Mouse (Mus musculus) limb, embryonic 11.5 days (tissue): ENCODE data around the gene Cox7a1. TPM values are rescaled to one million over a fixed set of nuclear protein-coding genes. Genes with fewer than 3 reads are reported as not detected.
"Not testable (repeated sequence)": the region's sequence is repeated elsewhere in the genome, so short reads cannot be mapped to it uniquely, and the experiment has no call there.

Experiments
- ATAC-seq: fragments of 200-750 bp; cut with Nextera tagmentation; 2 replicates; pipeline ENCODE4 v1.8.0; 2017; ENCODE audit warnings: low read depth; ENCODE audit not compliant: insufficient number of reproducible peaks, low FRiP score, low TSS enrichment
- DNase-seq: peaks from one replicate; pipeline ENCODE4 v3.0.0-alpha.2; 2015; ENCODE audit warnings: low spot score
- H3K27ac ChIP-seq: fragments of 300-500 bp; sonication (generic); replicated peaks from 2 replicates; pipeline ENCODE4 v1.5.1; 2014; ENCODE audit warnings: low read depth, mild to moderate bottlenecking, low read length
- H3K27me3 ChIP-seq: fragments of 300-500 bp; sonication (generic); 2 replicates; pipeline ENCODE4 v1.6.1; 2014; ENCODE audit warnings: mild to moderate bottlenecking, low read length, mixed read lengths; ENCODE audit not compliant: control insufficient read depth, insufficient read depth
- H3K36me3 ChIP-seq: fragments of 300-500 bp; sonication (generic); 2 replicates; pipeline ENCODE4 v1.6.1; 2014; ENCODE audit warnings: mild to moderate bottlenecking, low read length, moderate library complexity, mixed read lengths; ENCODE audit not compliant: control insufficient read depth, insufficient read depth
- H3K4me1 ChIP-seq: fragments of 300-500 bp; sonication (generic); 2 replicates; pipeline ENCODE4 v1.6.1; 2014; ENCODE audit warnings: low read length, mixed read lengths; ENCODE audit not compliant: control insufficient read depth, insufficient read depth
- H3K4me2 ChIP-seq: fragments of 300-500 bp; sonication (generic); 2 replicates; pipeline ENCODE4 v1.6.1; 2014; ENCODE audit warnings: low read depth, mild to moderate bottlenecking, moderate library complexity; ENCODE audit not compliant: severe bottlenecking
- H3K4me3 ChIP-seq: fragments of 300-500 bp; sonication (generic); 2 replicates; pipeline ENCODE4 v1.5.1; 2014; ENCODE audit warnings: low read depth, low read length
- H3K9ac ChIP-seq: fragments of 300-500 bp; sonication (generic); 2 replicates; pipeline ENCODE4 v1.6.1; 2014; ENCODE audit warnings: mild to moderate bottlenecking, low read length
- H3K9me3 ChIP-seq: fragments of 300-500 bp; sonication (generic); 2 replicates; pipeline ENCODE4 v1.6.1; 2016; ENCODE audit warnings: low read length; ENCODE audit not compliant: control insufficient read depth
- WGBS: fragments of 180-500 bp; shearing (Covaris S2); extraction: QIAGEN DNeasy Blood & Tissue Kit; methylation state at CpG from one replicate; pipeline ENCODE4 v1.1.7; 2014; 5-methylcytosine and 5-hydroxymethylcytosine counted together
- polyA plus RNA-seq: library from polyadenylated mRNA; unstranded; fragments of >200 nt; fragmentation: Nextera tagmentation; extraction: Ambion mirVana; gene quantifications from 2 replicates; pipeline ENCODE4 v1.2.1, GENCODE M21; 2014

The Cox7a1 gene
- polyA plus RNA-seq, 1 experiment from 2014 or later, result 2.3 TPM

DNA sequence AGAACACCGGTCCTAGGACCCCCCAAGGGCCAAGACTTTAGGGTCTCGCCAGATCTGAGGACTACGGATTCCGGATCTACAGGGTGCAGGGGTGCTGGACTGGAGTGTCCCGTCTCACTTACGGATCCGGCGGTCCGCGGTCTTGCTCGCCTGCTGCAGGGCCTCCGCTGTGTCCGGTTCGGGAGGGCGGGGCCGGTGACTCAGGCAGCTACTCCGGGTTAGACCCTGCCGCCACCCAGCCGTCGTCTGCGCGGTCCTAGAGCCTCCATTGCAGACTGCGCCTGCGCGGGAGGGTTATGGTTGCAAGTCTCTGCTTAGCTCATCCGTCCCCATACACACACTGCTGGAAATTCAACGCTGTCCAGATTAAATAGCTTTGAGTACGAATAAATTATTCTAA lies 10.9 kb downstream of the Cox7a1 start:
- H3K9ac ChIP-seq, result peak overlapping the region; percentile 69
- H3K4me2 ChIP-seq, result peak overlapping the region; percentile 78
- H3K27ac ChIP-seq, result peak overlapping the region; percentile 58
- peaks cover 10% of the 10 kb centered on the region for H3K4me1 ChIP-seq
- peak overlapping the region; percentile 79 for H3K4me3 ChIP-seq
- ATAC-seq, result peak; percentile 85
- under 1% methylated on average over 28 of the region's 28 CpGs for WGBS
- H3K27me3 ChIP-seq, result no peaks in the 10 kb centered on the region
- H3K9me3 ChIP-seq, result peaks cover 2% of the 10 kb centered on the region; the same call in 1 of the 2 replicates
- peak; percentile 98 for DNase-seq
- H3K36me3 ChIP-seq, result peaks cover 6% of the 10 kb centered on the region

DNA sequence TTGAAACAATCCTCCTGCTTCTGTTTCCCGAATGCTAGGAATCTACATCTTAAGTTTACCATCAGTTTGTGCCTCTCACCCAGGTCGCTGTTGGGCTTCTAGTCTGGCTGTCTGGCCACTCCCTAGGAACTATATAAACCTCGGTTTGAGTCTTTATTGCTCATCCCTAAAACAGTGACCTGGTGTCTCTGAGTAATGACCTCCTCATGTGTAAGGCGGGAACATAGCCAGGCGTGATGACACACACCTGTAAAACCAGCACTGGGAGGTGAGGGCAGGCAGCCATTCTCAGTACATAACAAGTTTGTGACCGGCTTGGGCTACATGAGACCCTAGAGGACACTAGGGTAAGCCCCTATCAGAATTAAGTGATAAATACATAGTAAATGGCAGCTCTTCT lies 11.5 kb downstream of the Cox7a1 start:
- WGBS, result 65% methylated on average over 6 of the region's 6 CpGs
- Histone ChIP-seq H3K36me3 (peaks cover 4% of the 10 kb centered on the region), H3K27ac (no peak overlapping the region), H3K9me3 (peaks cover 2% of the 10 kb centered on the region; the same call in 1 of the 2 replicates), H3K4me3 (no peak overlapping the region), H3K4me2 (peak overlapping the region; percentile 78; the same call in 1 of the 2 replicates), H3K9ac (no peak overlapping the region), H3K4me1 (peaks cover 10% of the 10 kb centered on the region), H3K27me3 (no peaks in the 10 kb centered on the region)
- ATAC-seq (no peak), DNase-seq (no peak)

DNA sequence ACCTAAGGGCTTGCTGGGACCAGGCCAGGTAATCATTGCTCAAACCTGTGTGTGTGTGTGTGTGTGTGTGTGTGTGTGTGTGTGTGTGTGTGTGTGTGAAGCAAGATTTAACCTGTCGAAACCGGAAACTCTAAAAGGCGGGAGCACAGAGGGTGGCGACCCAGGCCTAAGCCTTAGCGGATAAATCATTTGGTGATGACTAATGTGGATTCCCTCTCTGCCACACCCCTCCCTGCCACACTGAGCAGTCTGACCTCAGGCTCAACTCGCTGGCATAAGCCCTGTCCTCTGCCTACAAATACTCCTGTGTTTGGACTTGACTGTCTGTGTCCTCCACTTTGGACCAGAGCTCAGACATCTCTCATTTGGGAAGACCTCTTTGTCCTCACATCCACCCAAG lies 12.2 kb downstream of the Cox7a1 start:
- no peaks in the 10 kb centered on the region for H3K27me3 ChIP-seq
- no peak overlapping the region for H3K4me2 ChIP-seq
- H3K27ac ChIP-seq, result no peak overlapping the region
- H3K4me3 ChIP-seq, result no peak overlapping the region
- no peak for DNase-seq
- 76% methylated on average over 6 of the region's 6 CpGs for WGBS
- peaks cover 10% of the 10 kb centered on the region for H3K4me1 ChIP-seq
- no peak overlapping the region for H3K9ac ChIP-seq
- no peak for ATAC-seq
- H3K9me3 ChIP-seq, result peaks cover 2% of the 10 kb centered on the region; the same call in 1 of the 2 replicates
- peaks cover 1% of the 10 kb centered on the region; the same call in 1 of the 2 replicates for H3K36me3 ChIP-seq

DNA sequence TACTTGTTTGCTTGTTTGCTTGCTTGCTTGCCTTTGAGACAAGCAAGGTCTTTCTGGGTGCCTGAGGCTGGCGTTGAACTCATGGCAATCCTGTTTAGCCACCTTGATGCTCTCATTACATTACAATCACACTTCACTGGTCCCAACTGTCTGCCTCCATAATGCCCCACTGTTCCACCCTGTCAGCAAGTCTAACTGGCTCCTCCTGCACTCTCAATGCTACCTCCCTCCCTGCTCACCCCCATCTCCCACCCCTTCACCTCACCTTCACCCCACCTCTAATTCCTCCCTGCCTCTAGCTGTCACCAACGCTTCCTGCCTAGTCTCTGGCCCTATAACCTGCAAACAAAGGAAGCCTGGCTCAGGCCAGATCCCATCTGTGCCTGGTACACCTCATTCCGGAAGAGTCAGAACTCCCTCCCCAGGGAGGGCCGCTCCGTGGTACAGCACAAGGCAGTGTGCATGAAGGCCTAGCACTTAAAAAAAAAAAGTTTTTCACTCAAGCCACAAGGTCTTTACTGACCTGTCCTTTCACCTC lies 13.7 kb downstream of the Cox7a1 start:
- no peaks in the 10 kb centered on the region for H3K36me3 ChIP-seq
- H3K9me3 ChIP-seq, result peaks cover 2% of the 10 kb centered on the region; the same call in 1 of the 2 replicates
- WGBS, result 70% methylated on average over 5 of the region's 5 CpGs
- ATAC-seq (no peak), DNase-seq (no peak)
- H3K4me2 ChIP-seq, result no peak overlapping the region
- 0 out of 2 replicates have a peak overlapping the region, but pooled peaks have one; percentile 22 for H3K27ac ChIP-seq
- H3K27me3 ChIP-seq, result no peaks in the 10 kb centered on the region
- peaks cover 10% of the 10 kb centered on the region for H3K4me1 ChIP-seq
- no peak overlapping the region for H3K9ac ChIP-seq
- H3K4me3 ChIP-seq, result no peak overlapping the region

DNA sequence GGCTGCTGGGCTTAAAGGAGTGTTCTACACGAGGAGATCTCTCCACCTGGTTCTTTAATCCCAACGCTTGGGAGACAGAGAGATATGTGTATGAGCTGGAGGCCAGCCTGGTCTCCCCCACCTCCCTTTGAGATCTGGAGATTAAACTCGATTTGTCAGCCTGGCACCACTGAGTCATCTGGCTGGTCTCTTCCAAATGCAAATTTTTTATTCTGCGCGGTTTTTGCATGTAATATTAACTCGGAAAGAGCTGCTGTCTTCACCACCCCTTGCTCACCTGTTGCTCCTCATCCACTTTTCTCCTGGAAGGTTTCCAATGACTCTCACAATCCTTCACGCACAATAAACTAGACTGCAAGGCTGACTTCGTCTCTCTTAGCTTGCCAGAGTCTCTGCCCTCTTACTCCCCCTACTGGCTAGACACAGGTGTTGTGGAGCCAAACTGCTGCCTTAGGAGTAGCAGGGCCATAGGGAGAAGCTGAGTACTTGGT lies 14.6 kb downstream of the Cox7a1 start, which contains the start of gene Capns1:
Gene Capns1 (minus strand): TSS at position 331 of the 491 bp plus-strand sequence.
- no peak for ATAC-seq
- whole genome bisulfite sequencing, result 13% methylated on average over 8 of the region's 8 CpGs

DNA sequence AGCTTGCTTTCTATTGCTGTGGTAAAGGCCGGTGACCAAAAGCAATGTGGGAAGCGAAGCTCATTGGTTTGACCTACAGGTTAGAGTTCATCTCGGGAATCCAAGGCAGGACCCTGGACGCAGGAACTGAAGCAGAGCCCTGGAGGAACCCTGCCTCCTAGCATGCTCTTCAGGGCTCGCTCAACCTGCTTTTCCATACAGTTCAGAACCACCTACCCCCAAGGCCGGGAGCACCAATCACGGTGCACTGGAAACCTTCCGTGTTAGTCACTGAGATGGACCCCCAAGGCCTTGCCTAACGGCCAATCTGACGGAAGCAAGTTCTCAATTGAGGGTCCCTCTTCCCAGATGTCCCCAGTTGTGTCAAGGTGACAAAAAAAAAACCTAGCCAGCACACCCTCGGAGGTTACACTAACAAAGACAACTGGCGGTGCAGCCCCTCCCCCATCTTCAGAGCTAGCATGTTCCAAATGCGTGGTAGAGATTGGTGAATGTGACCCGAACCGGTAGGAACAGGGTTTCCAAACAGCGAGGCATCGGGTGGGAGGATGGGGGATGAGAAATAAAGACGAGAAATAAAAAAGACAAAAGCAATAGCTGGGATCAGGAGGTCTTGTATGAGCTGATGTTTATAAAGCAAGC lies 15.7 kb downstream of the Cox7a1 start:
- Histone ChIP-seq H3K27ac (no peak overlapping the region), H3K4me3 (no peak overlapping the region), H3K4me2 (no peak overlapping the region), H3K36me3 (no peaks in the 10 kb centered on the region), H3K9ac (no peak overlapping the region), H3K27me3 (no peaks in the 10 kb centered on the region), H3K9me3 (peaks cover 2% of the 10 kb centered on the region; the same call in 1 of the 2 replicates), H3K4me1 (peaks cover 3% of the 10 kb centered on the region; the same call in 1 of the 2 replicates)
- DNase-seq, result no peak
- no peak for ATAC-seq
- 73% methylated on average over 18 of the region's 18 CpGs for WGBS

More for the DNA sequence above, 14.6 kb downstream of the Cox7a1 start, which contains the start of gene Capns1:
- peaks cover 3% of the 10 kb centered on the region; the same call in 1 of the 2 replicates for H3K4me1 ChIP-seq
- H3K27me3 ChIP-seq, result no peaks in the 10 kb centered on the region
- peak; percentile 81 for DNase-seq
- H3K4me2 ChIP-seq, result peak within 1 kb of the TSS; percentile 22; the same call in 1 of the 2 replicates
- H3K9me3 ChIP-seq, result peaks cover 2% of the 10 kb centered on the region; the same call in 1 of the 2 replicates
- no peaks in the 10 kb centered on the region for H3K36me3 ChIP-seq
- H3K27ac ChIP-seq, result 0 out of 2 replicates have a peak within 1 kb of the TSS, but pooled peaks have one; percentile 61
- H3K4me3 ChIP-seq, result no peak within 1 kb of the TSS
- H3K9ac ChIP-seq, result no peak within 1 kb of the TSS

DNA sequence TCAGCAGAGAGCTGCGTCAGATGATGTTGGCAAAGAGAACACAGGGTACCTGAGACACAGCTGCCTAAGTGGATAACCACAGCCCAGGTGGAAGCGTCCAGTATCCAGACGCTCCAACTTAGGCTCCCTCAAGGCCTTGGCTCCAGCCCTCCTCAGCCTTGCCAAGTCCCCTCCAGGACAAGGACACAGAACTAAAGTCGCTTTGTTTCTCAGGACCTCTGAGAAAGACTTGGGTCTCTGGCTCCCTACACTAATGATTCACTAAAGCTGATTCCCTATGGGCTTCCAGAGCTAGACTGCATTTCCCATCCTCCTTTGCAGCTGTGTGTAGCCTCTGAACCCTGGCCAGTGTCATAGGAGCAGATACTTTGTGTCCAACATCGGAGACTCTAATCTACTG lies 16.3 kb downstream of the Cox7a1 start:
- peaks cover under 1% of the 10 kb centered on the region; the same call in 1 of the 2 replicates for H3K4me1 ChIP-seq
- peaks cover 2% of the 10 kb centered on the region; the same call in 1 of the 2 replicates for H3K9me3 ChIP-seq
- no peak for DNase-seq
- 88% methylated on average over 5 of the region's 5 CpGs for WGBS
- no peak overlapping the region for H3K9ac ChIP-seq
- no peaks in the 10 kb centered on the region for H3K36me3 ChIP-seq
- no peak overlapping the region for H3K4me2 ChIP-seq
- H3K4me3 ChIP-seq, result no peak overlapping the region
- no peaks in the 10 kb centered on the region for H3K27me3 ChIP-seq
- H3K27ac ChIP-seq, result no peak overlapping the region
- ATAC-seq, result no peak

DNA sequence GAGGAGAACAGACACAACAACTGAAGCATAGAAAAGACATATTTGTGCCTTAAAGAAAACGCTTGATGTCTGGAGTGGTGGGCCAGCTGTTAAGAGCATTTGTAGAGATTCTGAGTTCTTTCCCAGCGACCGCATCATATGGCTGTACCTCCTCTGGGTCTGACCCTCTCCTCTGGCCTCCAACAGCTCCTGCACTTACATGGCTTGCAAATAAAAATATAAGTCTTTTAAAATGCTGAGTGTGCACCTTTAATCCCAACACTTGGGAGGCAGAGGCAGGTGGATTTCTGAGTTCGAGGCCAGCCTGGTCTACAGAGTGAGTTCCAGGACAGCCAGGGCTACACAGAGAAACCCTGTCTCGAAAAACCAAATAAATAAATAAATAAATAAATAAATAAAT lies 16.7 kb downstream of the Cox7a1 start:
- WGBS, result 92% methylated on average over 5 of the region's 5 CpGs
- H3K27me3 ChIP-seq, H3K36me3 ChIP-seq, DNase-seq, H3K4me3 ChIP-seq, H3K9ac ChIP-seq, H3K27ac ChIP-seq, H3K4me1 ChIP-seq, H3K4me2 ChIP-seq, H3K9me3 ChIP-seq, ATAC-seq: not testable (repeated sequence)
